Mouse (Mus musculus): Measurements from ENCODE around the gene Mtnr1b.

The Mtnr1b gene

DNA sequence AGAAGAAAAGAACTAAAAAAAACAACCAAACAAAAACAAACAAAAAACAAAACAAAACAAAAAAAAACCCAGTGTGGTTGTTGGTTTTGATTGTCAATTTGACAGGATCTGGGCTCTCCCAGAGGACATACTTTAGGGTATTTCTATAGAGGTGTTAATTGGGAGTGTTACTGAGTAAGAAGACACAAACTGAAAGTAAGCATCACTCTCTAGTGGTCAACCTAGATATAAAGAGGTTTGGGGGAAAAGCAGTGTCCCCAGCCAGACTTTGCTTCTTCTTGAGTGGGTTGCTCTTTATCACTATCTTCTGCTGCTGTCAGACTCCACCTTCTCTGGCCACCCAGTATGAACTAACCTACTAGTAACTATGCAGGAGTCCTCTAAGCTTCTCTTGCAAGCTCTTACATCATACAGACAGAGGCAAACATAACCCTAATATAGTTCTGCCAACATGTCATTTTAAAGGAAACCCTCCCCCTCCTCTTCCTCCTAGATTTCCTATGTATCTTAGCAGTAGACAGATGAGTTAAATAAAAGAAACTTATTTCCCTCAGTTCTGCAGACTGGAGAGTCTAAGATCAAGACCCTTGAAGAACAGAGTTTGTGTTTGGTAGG lies 71.8 kb downstream of the Mtnr1b start:
- DNase-seq (ENCODE audit: low read depth, low spot score), result no peak

DNA sequence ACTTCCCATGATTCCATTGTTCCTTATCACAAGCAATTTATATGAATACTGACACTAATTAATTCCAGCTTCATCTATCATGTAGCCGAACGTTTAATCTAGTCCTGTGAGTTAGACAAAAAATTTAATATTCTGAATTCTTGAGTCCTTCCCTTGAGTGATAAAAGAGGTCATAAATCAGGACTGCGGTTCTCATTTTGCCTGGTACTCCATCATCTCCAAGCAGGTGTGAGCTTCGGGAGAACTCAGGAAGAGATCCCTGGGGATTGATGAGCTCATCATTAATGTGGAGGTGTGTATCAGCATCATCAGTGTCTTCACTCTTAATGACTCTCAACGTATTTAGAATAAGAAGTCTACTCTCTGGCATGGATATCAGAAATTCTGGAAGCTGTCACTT lies 74.0 kb downstream of the Mtnr1b start:
- no peak for DNase-seq (ENCODE audit: low read depth, low spot score)

DNA sequence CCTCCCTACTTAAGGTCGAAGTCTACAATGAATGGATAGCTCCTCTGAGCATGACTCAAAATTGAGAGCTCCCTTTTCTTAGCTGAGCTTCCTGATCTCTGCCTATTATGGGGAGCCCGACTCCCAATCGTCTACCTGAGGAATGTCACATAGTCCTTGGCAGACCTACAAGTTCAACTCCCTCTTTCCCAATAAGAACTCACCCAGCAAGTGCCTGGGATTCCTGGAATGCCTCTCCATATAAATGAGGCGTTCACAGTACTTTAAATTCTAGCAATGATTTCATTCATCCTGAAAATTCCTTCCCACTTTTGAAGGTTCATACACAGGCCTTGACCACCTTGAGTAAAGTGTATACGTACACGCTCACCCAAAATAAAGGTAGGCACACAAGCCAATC lies 79.9 kb downstream of the Mtnr1b start:
- DNase-seq (ENCODE audit: low read depth, low spot score), result no peak

DNA sequence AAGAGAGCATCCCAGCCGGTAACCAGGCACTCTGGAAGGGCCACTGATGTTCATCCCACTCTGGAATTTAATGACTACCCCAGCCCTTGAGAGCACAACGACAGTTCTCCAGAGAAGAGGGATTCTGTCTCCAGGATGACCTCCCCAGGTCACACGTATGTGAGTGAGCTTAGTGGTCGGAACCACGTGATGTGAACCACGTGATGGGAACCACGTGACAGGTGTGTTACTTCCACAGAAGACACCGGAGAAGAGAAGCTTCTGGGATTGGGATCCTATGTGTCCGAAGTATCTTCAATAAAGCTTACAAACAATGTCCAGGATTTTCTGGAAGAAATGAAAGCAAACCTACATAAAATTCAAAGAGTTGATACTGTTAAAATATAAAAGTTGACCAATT lies 82.3 kb downstream of the Mtnr1b start:
- no peak for DNase-seq (ENCODE audit: low read depth, low spot score)

DNA sequence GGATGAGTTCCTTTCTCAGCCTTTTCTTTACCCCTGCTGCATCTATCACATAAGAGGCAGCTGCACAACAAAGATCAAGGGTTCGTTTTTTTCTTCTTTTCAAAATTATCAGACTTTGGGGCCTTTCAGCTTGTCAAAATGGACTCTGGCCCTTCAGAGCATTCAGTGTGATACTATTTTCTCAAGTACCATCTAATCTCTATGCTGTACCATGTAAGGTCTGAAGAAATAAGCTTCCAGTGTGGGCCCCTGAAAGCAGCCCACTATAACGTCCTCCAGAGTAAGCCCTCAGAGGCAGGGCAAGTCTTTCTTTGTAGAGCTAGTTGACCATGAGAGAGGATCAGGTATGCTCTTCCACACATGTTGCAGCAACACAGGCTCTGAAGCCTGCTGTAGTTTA lies 87.7 kb downstream of the Mtnr1b start:
- no peak for DNase-seq (ENCODE audit: low read depth, low spot score)

DNA sequence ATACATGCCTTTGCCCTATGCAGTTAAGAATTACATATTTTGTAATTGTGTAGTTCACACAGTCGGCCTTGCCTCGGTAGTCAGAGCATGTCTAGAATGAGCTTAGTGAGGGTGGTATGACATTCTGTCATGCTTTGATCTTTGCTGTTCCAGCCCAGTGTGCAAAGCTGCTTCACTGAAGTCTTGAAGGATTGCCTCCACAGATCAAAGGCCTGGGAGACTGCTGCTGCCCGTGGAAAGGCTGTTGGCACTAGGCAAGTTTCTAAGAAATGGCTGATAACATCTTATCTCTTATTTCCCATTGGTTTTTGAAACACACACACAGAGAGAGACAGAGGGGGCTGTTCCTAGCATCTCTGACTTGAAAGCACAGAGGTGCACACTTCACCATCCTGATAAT lies 88.2 kb downstream of the Mtnr1b start:
- no peak for DNase-seq (ENCODE audit: low read depth, low spot score)

DNA sequence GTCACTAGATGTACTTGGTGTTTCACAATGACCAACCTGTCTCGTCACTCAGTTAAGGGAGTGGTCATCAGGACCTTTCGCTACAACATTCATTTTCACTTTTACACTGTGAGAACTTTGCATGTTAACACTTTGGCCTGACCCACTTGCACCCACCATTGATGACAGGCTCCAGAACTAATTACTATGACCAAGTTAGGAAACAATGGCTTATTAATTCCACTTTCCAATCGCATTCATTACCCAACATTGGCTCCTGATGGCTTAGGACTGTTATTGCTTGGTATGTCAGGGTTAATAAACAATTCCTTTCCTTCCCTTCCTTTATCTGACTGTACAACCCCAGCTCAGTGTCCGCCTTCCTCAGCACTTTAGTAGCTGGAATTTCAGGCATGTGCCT lies 92.4 kb downstream of the Mtnr1b start:
- no peak for DNase-seq (ENCODE audit: low read depth, low spot score)

DNA sequence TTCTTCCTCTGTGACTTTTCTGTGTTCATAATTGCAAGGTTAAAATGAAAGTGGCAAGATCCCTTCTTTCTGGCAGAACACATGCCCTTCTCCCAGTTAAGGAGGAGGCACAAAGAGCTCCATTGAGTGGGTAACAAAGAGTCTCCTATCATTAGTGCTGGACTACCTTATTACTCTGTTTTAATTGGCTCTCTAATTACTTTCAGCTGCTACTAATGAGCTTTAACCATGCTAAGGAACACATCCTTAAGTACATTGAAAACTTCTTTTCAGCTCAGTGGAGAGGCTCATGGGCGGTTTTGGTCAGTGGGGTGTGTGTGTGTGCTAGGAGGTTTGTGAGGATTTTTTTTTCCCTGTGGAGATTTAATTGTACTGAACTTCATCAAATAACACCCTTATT lies 99.4 kb downstream of the Mtnr1b start:
- DNase-seq (ENCODE audit: low read depth, low spot score), result no peak
